Mouse (Mus musculus) layer of hippocampus, adult 2 months (tissue): Measurements from ENCODE around the gene Hyls1. TPM values are rescaled to one million over a fixed set of nuclear protein-coding genes. Genes with fewer than 3 reads are reported as not detected.
"Not testable (repeated sequence)": the region's sequence is repeated elsewhere in the genome, so short reads cannot be mapped to it uniquely, and the experiment has no call there.

Source experiments
- DNase-seq, 2 experiments: peaks; one replicate each; pipeline ENCODE4 v3.0.0; 2022; ENCODE audit warnings: low spot score in 2 of 2
- H3K27ac ChIP-seq: fragments of 200-600 bp; 2 replicates; pipeline ENCODE4 v1.8.1; 2022
- H3K4me3 ChIP-seq: fragments of 200-600 bp; 2 replicates; pipeline ENCODE4 v1.8.1; 2022; ENCODE audit warnings: mild to moderate bottlenecking
- CTCF ChIP-seq: fragments of 200-600 bp; conservative IDR thresholded peaks from 2 replicates; pipeline ENCODE4 v1.8.1; 2022; ENCODE audit warnings: antibody characterized with exemption, mild to moderate bottlenecking, moderate library complexity
- long read RNA-seq, 2 experiments: library from polyadenylated mRNA; stranded (forward); transcript quantifications; one replicate each; pipeline ENCODE4 v2.0.0; 2021; ENCODE audit warnings: borderline mapping rate in 2 of 2
- total RNA-seq, 2 experiments: library from RNA; stranded (reverse); gene quantifications; 2 replicates each; pipeline ENCODE4 v1.2.3; 2021

Gene Hyls1
- 10 to 100 TPM; 13.0 to 15.8 TPM for total RNA-seq
- long read RNA-seq, experiment 1, transcript Hyls1-201 (4 exons, 1,973 nt), result major isoform, 7 of 7 reads
- long read RNA-seq, experiment 1, partial matches to known transcripts, result 0 of 7 reads
- long read RNA-seq, experiment 1, other reads (novel, unspliced or antisense), result 0 of 7 reads
- long read RNA-seq, experiment 2, transcript Hyls1-201 (4 exons, 1,973 nt), result major isoform, 8 of 10 reads
- long read RNA-seq, experiment 2, partial matches to known transcripts, result 0 of 10 reads
- long read RNA-seq, experiment 2, other reads (novel, unspliced or antisense), result 2 of 10 reads

- peak within 1 kb of the TSS; percentile 95 for H3K4me3 ChIP-seq
- TF ChIP-seq CTCF, result peak; percentile 48
- DNase-seq, result peak; percentile 89 to 94
- peak within 1 kb of the TSS; percentile 94 for H3K27ac ChIP-seq
Measured at GRCm38 (mm10) chr9:35569571-35570534, at the start of gene Hyls1, which contains the start of gene Pate2. TSS of gene Hyls1 (minus strand) at chr9:35570398. TSS of gene Pate2 (plus strand) at chr9:35570284.

- not testable (repeated sequence) for H3K4me3 ChIP-seq, DNase-seq, H3K27ac ChIP-seq
Measured at GRCm38 (mm10) chr9:35616784-35617183, 46.6 kb upstream of the Hyls1 start.

GRCm38 (mm10) chr9:35614005-35614404, 43.8 kb upstream of the Hyls1 start:
- DNase-seq, result no peak
- TF ChIP-seq CTCF, result peak; percentile 71
- no peak overlapping the region for H3K4me3 ChIP-seq
- no peak overlapping the region for H3K27ac ChIP-seq

- Histone ChIP-seq H3K27ac (no peak within 1 kb of the TSS), H3K4me3 (no peak within 1 kb of the TSS)
- TF ChIP-seq CTCF, result no peak
- no peak for DNase-seq
Measured at GRCm38 (mm10) chr9:35611841-35612240, 41.6 kb upstream of the Hyls1 start, which contains the start of gene Pate4. TSS of gene Pate4 (minus strand) at chr9:35611941.

- H3K4me3 ChIP-seq, result no peak overlapping the region
- H3K27ac ChIP-seq, result no peak overlapping the region
- DNase-seq, result peak in 1 of 2 experiments; percentile 10
- TF ChIP-seq CTCF, result no peak
Measured at GRCm38 (mm10) chr9:35607647-35608405, 37.6 kb upstream of the Hyls1 start.

- H3K4me3 ChIP-seq, result no peak overlapping the region
- peak; percentile 26 to 32 for DNase-seq
- TF ChIP-seq CTCF, result peak; percentile 86
- H3K27ac ChIP-seq, result no peak overlapping the region
Measured at GRCm38 (mm10) chr9:35592903-35593302, 22.7 kb upstream of the Hyls1 start.

- TF ChIP-seq CTCF, result no peak
- DNase-seq, result no peak
- no peak overlapping the region for H3K27ac ChIP-seq
- no peak overlapping the region for H3K4me3 ChIP-seq
Measured at GRCm38 (mm10) chr9:35587674-35588073, 17.5 kb upstream of the Hyls1 start.

- no peak for DNase-seq
- H3K27ac ChIP-seq, result no peak overlapping the region
- peak overlapping the region; percentile 12; the same call in 1 of the 2 replicates for H3K4me3 ChIP-seq
- no peak for TF ChIP-seq CTCF
Measured at GRCm38 (mm10) chr9:35574416-35574815, 4.2 kb upstream of the Hyls1 start.

- Histone ChIP-seq H3K4me3 (peak overlapping the region; percentile 95), H3K27ac (peak overlapping the region; percentile 94; the same call in 1 of the 2 replicates)
- no peak for DNase-seq
- no peak for TF ChIP-seq CTCF
Measured at GRCm38 (mm10) chr9:35570663-35571062, 465 bp upstream of the Hyls1 start.

- no peak overlapping the region for H3K27ac ChIP-seq
- no peak for DNase-seq
- no peak overlapping the region for H3K4me3 ChIP-seq
- no peak for TF ChIP-seq CTCF
Measured at GRCm38 (mm10) chr9:35567995-35568394, 2.2 kb downstream of the Hyls1 start.

GRCm38 (mm10) chr9:35564536-35565240, 5.5 kb downstream of the Hyls1 start:
- Histone ChIP-seq H3K27ac (no peak overlapping the region), H3K4me3 (no peak overlapping the region)
- DNase-seq, result no peak
- no peak for TF ChIP-seq CTCF

- Histone ChIP-seq H3K4me3 (no peak overlapping the region), H3K27ac (no peak overlapping the region)
- DNase-seq, result no peak
- no peak for TF ChIP-seq CTCF
Measured at GRCm38 (mm10) chr9:35561583-35561982, 8.6 kb downstream of the Hyls1 start.
